Mouse (Mus musculus) intestine, embryonic 14.5 days (tissue): ENCODE results near the gene Stpg2. TPM values are rescaled to one million over a fixed set of nuclear protein-coding genes. Genes with fewer than 3 reads are reported as not detected.
"Not testable (repeated sequence)": the region's sequence is repeated elsewhere in the genome, so short reads cannot be mapped to it uniquely, and the experiment has no call there.

Source experiments
- ATAC-seq: fragments of 200-750 bp; cut with Nextera tagmentation; replicated peaks from 2 replicates; pipeline ENCODE4 v1.8.0; 2017; ENCODE audit warnings: low read depth, moderate number of reproducible peaks, moderate TSS enrichment, moderate library complexity; ENCODE audit not compliant: low FRiP score, low TSS enrichment
- DNase-seq: peaks from one replicate; pipeline ENCODE4 v3.0.0-alpha.2; 2018; ENCODE audit warnings: low spot score
- H3K27ac ChIP-seq: fragments of 300-500 bp; sonication (generic); 2 replicates; pipeline ENCODE4 v1.5.1; 2014; ENCODE audit warnings: low read depth, mild to moderate bottlenecking, control low read depth
- H3K27me3 ChIP-seq: fragments of 300-500 bp; sonication (generic); replicated peaks from 2 replicates; pipeline ENCODE4 v1.6.1; 2014; ENCODE audit warnings: low read length, control low read depth; ENCODE audit not compliant: control insufficient read depth, insufficient read depth
- H3K36me3 ChIP-seq: fragments of 300-500 bp; sonication (generic); 2 replicates; pipeline ENCODE4 v1.6.1; 2014; ENCODE audit warnings: low read length, control low read depth; ENCODE audit not compliant: control insufficient read depth, insufficient read depth
- H3K4me1 ChIP-seq: fragments of 300-500 bp; sonication (generic); replicated peaks from 2 replicates; pipeline ENCODE4 v1.6.1; 2014; ENCODE audit warnings: low read length, control low read depth, mixed read lengths; ENCODE audit not compliant: control insufficient read depth, insufficient read depth
- H3K4me2 ChIP-seq: fragments of 300-500 bp; sonication (generic); 2 replicates; pipeline ENCODE4 v1.6.1; 2014; ENCODE audit warnings: low read length
- H3K4me3 ChIP-seq: fragments of 300-500 bp; sonication (generic); 2 replicates; pipeline ENCODE4 v1.5.1; 2014; ENCODE audit warnings: low read depth, low read length, control low read depth, mixed read lengths
- H3K9ac ChIP-seq: fragments of 300-500 bp; sonication (generic); 2 replicates; pipeline ENCODE4 v1.6.1; 2014; ENCODE audit warnings: mild to moderate bottlenecking, low read length
- H3K9me3 ChIP-seq: fragments of 300-500 bp; sonication (generic); 2 replicates; pipeline ENCODE4 v1.6.1; 2016; ENCODE audit warnings: low read length, control low read depth; ENCODE audit not compliant: control insufficient read depth
- WGBS: fragments of 180-500 bp; shearing (Covaris S2); extraction: QIAGEN DNeasy Blood & Tissue Kit; methylation state at CpG from one replicate; pipeline ENCODE4 v1.1.7; 2014; 5-methylcytosine and 5-hydroxymethylcytosine counted together
- polyA plus RNA-seq: library from polyadenylated mRNA; unstranded; fragments of >200 nt; fragmentation: Nextera tagmentation; extraction: Ambion mirVana; gene quantifications from 2 replicates; pipeline ENCODE4 v1.2.1, GENCODE M21; 2014

The Stpg2 gene
- polyA plus RNA-seq, 1 experiment from 2014 or later = not detected

DNA sequence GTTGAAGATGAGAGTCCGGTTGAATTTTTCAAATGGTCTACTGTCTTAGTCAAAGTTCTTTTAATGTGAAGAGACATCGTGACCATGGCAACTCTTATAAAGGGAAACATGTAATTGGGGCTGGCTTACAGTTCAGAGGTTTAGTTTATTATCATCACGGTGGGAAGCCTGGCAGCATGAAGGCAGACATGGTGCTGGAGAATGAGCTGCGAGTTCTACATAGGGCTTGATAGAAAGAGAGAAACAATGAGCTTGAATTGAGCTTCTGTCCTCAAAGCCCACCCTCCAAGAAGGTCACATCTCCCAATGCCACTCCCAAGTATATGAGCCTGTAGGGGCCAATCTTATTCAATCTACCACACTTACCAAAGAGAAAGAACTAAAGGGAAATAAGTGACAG, 453.9 kb downstream of the Stpg2 start:
- no peak overlapping the region for H3K4me2 ChIP-seq
- 79% methylated on average over 4 of the region's 4 CpGs for WGBS
- no peak overlapping the region for H3K9ac ChIP-seq
- H3K27me3 ChIP-seq = no peaks in the 10 kb centered on the region
- H3K27ac ChIP-seq = no peak overlapping the region
- no peak for ATAC-seq
- no peaks in the 10 kb centered on the region for H3K4me1 ChIP-seq
- DNase-seq = no peak
- H3K4me3 ChIP-seq = no peak overlapping the region
- no peaks in the 10 kb centered on the region for H3K36me3 ChIP-seq
- H3K9me3 ChIP-seq = no peaks in the 10 kb centered on the region

DNA sequence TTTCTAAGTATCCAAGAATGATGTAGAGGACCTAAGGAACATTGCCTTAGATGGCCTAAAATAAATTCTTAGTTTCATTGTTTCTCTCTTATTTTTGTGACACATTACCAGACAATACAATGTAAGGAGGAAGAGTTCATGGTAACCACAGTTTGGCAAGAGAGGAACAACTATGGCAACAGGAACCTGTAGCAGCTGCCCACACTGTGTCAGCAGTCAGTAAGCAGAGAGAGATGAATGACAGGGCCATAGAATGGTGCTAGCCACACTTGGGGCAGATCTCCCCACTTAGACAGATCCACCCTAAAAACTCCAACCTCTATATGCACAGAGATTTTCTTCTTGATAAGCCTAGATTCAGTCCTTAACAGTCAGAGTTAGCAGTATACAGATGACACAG, 456.7 kb downstream of the Stpg2 start:
- no peak for ATAC-seq
- no peaks in the 10 kb centered on the region for H3K36me3 ChIP-seq
- H3K4me3 ChIP-seq = no peak overlapping the region
- DNase-seq = no peak
- no peak overlapping the region for H3K9ac ChIP-seq
- no peak overlapping the region for H3K4me2 ChIP-seq
- no peak overlapping the region for H3K27ac ChIP-seq
- no peaks in the 10 kb centered on the region for H3K9me3 ChIP-seq
- no peaks in the 10 kb centered on the region for H3K4me1 ChIP-seq
- no peaks in the 10 kb centered on the region for H3K27me3 ChIP-seq

GRCm38 (mm10) chr3:139663712-139664245, 458.3 kb downstream of the Stpg2 start:
- Histone ChIP-seq H3K27me3 (no peaks in the 10 kb centered on the region), H3K4me2 (no peak overlapping the region), H3K36me3 (no peaks in the 10 kb centered on the region), H3K4me3 (no peak overlapping the region), H3K4me1 (no peaks in the 10 kb centered on the region), H3K9ac (no peak overlapping the region), H3K9me3 (no peaks in the 10 kb centered on the region), H3K27ac (no peak overlapping the region)
- DNase-seq (no peak), ATAC-seq (no peak)
- WGBS = 60% methylated on average over 5 of the region's 5 CpGs

DNA sequence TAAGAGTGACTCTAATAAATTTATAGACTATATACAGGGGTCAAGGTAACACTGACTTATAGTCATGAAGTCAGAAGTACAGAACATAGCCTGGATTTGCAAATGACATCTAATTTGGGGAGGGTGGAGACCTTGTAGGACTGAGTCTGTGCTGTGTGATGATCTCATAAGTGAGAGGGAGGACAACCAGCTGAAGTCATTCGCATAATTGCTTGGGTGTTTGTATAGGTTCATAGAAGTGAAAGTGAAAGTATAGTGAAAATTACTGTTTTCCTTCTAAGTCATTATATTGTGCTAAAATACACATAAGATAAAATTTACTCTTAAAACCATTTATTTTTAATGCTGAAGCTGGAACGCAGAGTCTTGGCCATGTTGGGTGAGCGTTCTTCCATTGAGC, 459.6 kb downstream of the Stpg2 start:
- 90% methylated on average over 3 of the region's 3 CpGs for WGBS
- no peaks in the 10 kb centered on the region for H3K4me1 ChIP-seq

GRCm38 (mm10) chr3:139676192-139676591, 470.7 kb downstream of the Stpg2 start:
- H3K27me3 ChIP-seq = no peaks in the 10 kb centered on the region
- H3K4me3 ChIP-seq = no peak overlapping the region
- ATAC-seq (no peak), DNase-seq (no peak)
- WGBS = 72% methylated on average over 3 of the region's 3 CpGs
- H3K9ac ChIP-seq = no peak overlapping the region
- H3K27ac ChIP-seq = no peak overlapping the region
- H3K4me1 ChIP-seq = no peaks in the 10 kb centered on the region
- H3K9me3 ChIP-seq = no peaks in the 10 kb centered on the region
- H3K4me2 ChIP-seq = no peak overlapping the region
- no peaks in the 10 kb centered on the region for H3K36me3 ChIP-seq

More for the DNA sequence above, 459.6 kb downstream of the Stpg2 start:
- DNase-seq (no peak), ATAC-seq (no peak)
- H3K4me3 ChIP-seq = no peak overlapping the region
- H3K9me3 ChIP-seq = no peaks in the 10 kb centered on the region
- no peak overlapping the region for H3K4me2 ChIP-seq
- no peak overlapping the region for H3K9ac ChIP-seq
- H3K27ac ChIP-seq = no peak overlapping the region
- no peaks in the 10 kb centered on the region for H3K27me3 ChIP-seq
- H3K36me3 ChIP-seq = no peaks in the 10 kb centered on the region

DNA sequence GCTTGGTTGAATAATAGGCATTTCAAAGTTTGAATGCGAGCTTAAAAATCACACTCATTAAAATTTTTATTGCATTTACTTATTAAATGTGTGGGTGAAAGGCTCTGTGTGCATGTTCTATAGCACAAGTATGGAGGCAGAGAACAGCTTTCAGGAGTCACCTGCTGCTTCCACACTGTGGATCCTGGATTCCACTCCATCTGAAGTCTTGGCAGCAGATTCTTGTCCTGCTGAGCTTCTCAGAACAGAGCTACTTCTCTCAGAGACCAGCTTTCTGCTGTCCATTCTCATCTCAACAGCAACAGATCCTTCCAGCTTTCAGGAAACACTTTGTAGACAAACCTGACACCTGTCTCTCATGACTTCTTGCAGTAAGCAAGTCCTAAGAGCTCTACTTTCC, 471.2 kb downstream of the Stpg2 start:
- no peak for DNase-seq
- no peak for ATAC-seq
- no peaks in the 10 kb centered on the region for H3K36me3 ChIP-seq
- H3K4me2 ChIP-seq = no peak overlapping the region
- H3K9me3 ChIP-seq = no peaks in the 10 kb centered on the region
- no peak overlapping the region for H3K27ac ChIP-seq
- no peak overlapping the region for H3K9ac ChIP-seq
- no peaks in the 10 kb centered on the region for H3K4me1 ChIP-seq
- WGBS = 84% methylated on average over 1 of the region's 1 CpGs
- H3K4me3 ChIP-seq = no peak overlapping the region
- H3K27me3 ChIP-seq = no peaks in the 10 kb centered on the region

- H3K4me1 ChIP-seq, H3K36me3 ChIP-seq, ATAC-seq, H3K4me2 ChIP-seq, H3K27ac ChIP-seq, H3K27me3 ChIP-seq, DNase-seq, H3K9ac ChIP-seq, H3K4me3 ChIP-seq, H3K9me3 ChIP-seq: not testable (repeated sequence)
- WGBS = 94% methylated on average over 3 of the region's 3 CpGs
Observed at GRCm38 (mm10) chr3:139704238-139704637, 498.7 kb downstream of the Stpg2 start.

DNA sequence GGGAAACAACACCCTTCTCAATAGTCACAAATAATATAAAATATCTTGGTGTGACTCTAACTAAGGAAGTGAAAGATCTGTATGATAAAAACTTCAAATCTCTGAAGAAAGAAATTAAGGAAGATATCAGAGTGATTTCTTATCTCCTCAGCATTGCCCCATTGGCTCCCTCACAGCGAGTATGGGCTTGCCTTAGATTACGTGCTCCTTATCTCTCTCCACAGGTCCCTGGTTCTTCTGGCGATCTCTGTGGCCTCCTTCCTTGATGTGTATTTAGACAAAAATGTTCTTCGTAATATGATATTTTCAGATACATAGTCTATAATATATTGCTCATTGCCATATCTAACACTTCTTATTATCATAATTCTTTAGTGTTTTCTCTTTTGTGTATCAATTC, 501.9 kb downstream of the Stpg2 start:
- not testable (repeated sequence) for H3K4me2 ChIP-seq, DNase-seq, H3K4me3 ChIP-seq, H3K9me3 ChIP-seq, H3K9ac ChIP-seq, H3K4me1 ChIP-seq, H3K27me3 ChIP-seq, H3K27ac ChIP-seq, ATAC-seq, H3K36me3 ChIP-seq
- WGBS = 89% methylated on average over 4 of the region's 4 CpGs

DNA sequence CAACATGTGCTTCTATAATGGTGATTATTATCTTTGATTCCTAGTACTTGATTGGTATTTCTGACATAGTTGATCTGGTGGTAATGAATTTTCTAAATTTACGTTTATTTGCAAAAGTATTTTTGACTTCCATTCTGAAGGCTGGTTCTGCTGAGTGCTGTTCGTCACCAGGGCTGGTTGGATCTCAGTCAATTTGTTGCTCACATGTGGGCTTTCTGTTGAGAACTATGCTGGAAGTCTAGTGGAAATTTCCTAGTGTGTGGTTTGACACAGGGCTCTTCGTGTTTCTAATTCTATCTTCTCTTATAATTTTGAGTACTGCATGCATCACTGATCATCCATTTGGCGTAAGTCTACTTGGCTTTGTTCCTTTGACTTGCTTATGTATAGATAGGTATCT, 504.3 kb downstream of the Stpg2 start:
- H3K36me3 ChIP-seq = no peaks in the 10 kb centered on the region
- no peaks in the 10 kb centered on the region for H3K9me3 ChIP-seq
- H3K27ac ChIP-seq = no peak overlapping the region
- WGBS = 85% methylated on average over 4 of the region's 4 CpGs
- no peak overlapping the region for H3K4me3 ChIP-seq
- H3K27me3 ChIP-seq = no peaks in the 10 kb centered on the region
- no peak for DNase-seq
- no peaks in the 10 kb centered on the region for H3K4me1 ChIP-seq
- no peak for ATAC-seq
- no peak overlapping the region for H3K4me2 ChIP-seq
- no peak overlapping the region for H3K9ac ChIP-seq
